Mouse (Mus musculus): ENCODE data around the gene Epha10.

The Epha10 gene

GRCm38 (mm10) chr4:124880599-124880998 is at the start of gene Epha10:
Gene Epha10, plus strand, starts transcription at chr4:124880899.
- no peak for DNase-seq

GRCm38 (mm10) chr4:124832796-124833195 is 47.9 kb upstream of the Epha10 start:
- DNase-seq: no peak

GRCm38 (mm10) chr4:124838035-124838700 is 42.5 kb upstream of the Epha10 start:
- DNase-seq: peak; percentile 13

GRCm38 (mm10) chr4:124840998-124841397 is 39.7 kb upstream of the Epha10 start:
- DNase-seq: peak; percentile 6

GRCm38 (mm10) chr4:124843493-124843892 is 37.2 kb upstream of the Epha10 start:
- no peak for DNase-seq

- DNase-seq: peak; percentile 91
Measured at GRCm38 (mm10) chr4:124847573-124847972, 33.1 kb upstream of the Epha10 start.

GRCm38 (mm10) chr4:124849631-124850260 is 31.0 kb upstream of the Epha10 start:
- peak; percentile 78 for DNase-seq

GRCm38 (mm10) chr4:124850261-124850913 is 30.3 kb upstream of the Epha10 start, which contains the start of gene Yrdc:
Gene Yrdc, plus strand, starts transcription at chr4:124850679.
- peak; percentile 92 for DNase-seq

GRCm38 (mm10) chr4:124850933-124851658 is 29.6 kb upstream of the Epha10 start, which contains the start of gene 1110065P20Rik:
Gene 1110065P20Rik, minus strand, starts transcription at chr4:124851196.
- peak; percentile 70 for DNase-seq

GRCm38 (mm10) chr4:124856294-124856693 is 24.4 kb upstream of the Epha10 start:
- DNase-seq: no peak

- no peak for DNase-seq
Measured at GRCm38 (mm10) chr4:124858370-124858769, 22.3 kb upstream of the Epha10 start.

- DNase-seq: no peak
Measured at GRCm38 (mm10) chr4:124860446-124860845, 20.3 kb upstream of the Epha10 start.

- no peak for DNase-seq
Measured at GRCm38 (mm10) chr4:124861283-124862188, 19.2 kb upstream of the Epha10 start, which contains the start of gene Maneal. Gene Maneal, minus strand, starts transcription at chr4:124862171.

- DNase-seq: no peak
Measured at GRCm38 (mm10) chr4:124872719-124873118, 8.0 kb upstream of the Epha10 start.

- no peak for DNase-seq
Measured at GRCm38 (mm10) chr4:124881341-124881908, 726 bp downstream of the Epha10 start.

GRCm38 (mm10) chr4:124882151-124882729 is 1.5 kb downstream of the Epha10 start:
- no peak for DNase-seq

GRCm38 (mm10) chr4:124888702-124889101 is 8.0 kb downstream of the Epha10 start:
- no peak for DNase-seq

- DNase-seq: no peak
Measured at GRCm38 (mm10) chr4:124889935-124890334, 9.2 kb downstream of the Epha10 start.

GRCm38 (mm10) chr4:124890831-124891230 is 10.1 kb downstream of the Epha10 start:
- no peak for DNase-seq

- DNase-seq: peak; percentile 24
Measured at GRCm38 (mm10) chr4:124893769-124894168, 13.1 kb downstream of the Epha10 start.

Measured in cerebellum, adult 9-10 months (tissue).